ENCODE assay signal across 17 mouse cellular contexts in the genomic region with DNA sequence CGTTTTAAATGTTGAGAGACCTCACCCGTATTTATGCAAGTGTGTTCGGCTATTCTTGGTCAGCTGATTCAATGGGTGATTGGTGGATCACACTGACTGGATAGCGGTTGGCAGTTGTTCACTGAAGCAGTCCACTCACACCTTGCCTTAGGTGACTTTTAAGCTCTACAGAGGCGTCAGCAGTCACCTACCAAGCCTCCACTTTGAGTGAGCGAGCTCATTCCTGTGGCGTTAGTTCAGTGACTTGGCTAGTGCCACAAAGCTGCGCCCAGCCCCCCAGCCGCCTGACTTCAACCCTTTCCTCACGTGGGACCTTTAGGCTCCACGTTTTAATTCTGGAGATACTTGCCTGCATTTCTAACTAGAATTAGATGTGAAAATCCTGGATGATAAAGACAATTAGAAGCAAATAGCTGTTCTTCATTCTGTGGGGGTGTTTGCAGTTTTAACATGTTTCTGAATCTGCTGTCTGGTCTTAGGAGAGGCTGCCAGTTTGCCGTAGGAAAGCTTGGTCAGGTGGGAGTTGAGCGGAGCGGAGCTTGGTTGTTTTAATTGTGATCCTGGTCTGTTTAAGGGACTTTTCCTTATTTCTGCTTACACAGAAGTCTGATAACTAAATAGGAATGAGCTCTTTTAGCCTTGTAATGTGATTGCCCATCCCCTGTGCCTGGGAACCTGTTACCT.
DNase-seq lines count a peak whose midpoint lies in the region; ATAC-seq and TF ChIP-seq lines count a peak whose summit lies in the region.
"Had no signal": no experiment of that assay in that cellular context is flagged by ENCODE, and none has a peak within 500 bp of the region (broad histone marks: within the 10 kb centered on the region; RNA-seq: fewer than 3 reads in every experiment).

No protein-coding gene starts in this region.

- H3K27ac ChIP-seq in forebrain, embryonic 10.5 days, result peak overlapping the region; percentile 70
- no peak overlapping the region for H3K27ac ChIP-seq in forebrain, embryonic 11.5 days (ENCODE audit: low read depth, low read length)
- H3K27ac ChIP-seq in heart, embryonic 14.5 days (replicated peaks in 1 of 2; ENCODE audit: control insufficient read depth in 1 of 2, insufficient read depth in 1 of 2, low read depth in 2 of 2, low read length in 2 of 2), result peak overlapping the region; percentile 56 to 64
- H3K27ac ChIP-seq in forebrain, embryonic 12.5 days, result no peak overlapping the region
- H3K27ac ChIP-seq: hindbrain, embryonic 14.5 days; neural tube, embryonic 12.5 days had no signal

- peaks cover 38% of the 10 kb centered on the region for H3K4me1 ChIP-seq in forebrain, embryonic 10.5 days
- 0 out of 2 replicates have a peak, but pooled peaks cover 2% of the 10 kb centered on the region for H3K4me1 ChIP-seq in forebrain, embryonic 11.5 days (replicated peaks; ENCODE audit: control insufficient read depth, insufficient read depth, low read length)
- H3K4me1 ChIP-seq in lung, adult 2 months (ENCODE audit: control insufficient read depth, insufficient read depth, low read length), result peaks cover 4% of the 10 kb centered on the region; the same call in 1 of the 2 replicates
- peaks cover 17 to 31% of the 10 kb centered on the region in 2 experiments for H3K4me1 ChIP-seq in heart, embryonic 14.5 days (ENCODE audit: control insufficient read depth in 2 of 2, insufficient read depth in 2 of 2, low read length in 2 of 2)
- H3K4me1 ChIP-seq in forebrain, embryonic 12.5 days, result peaks cover 14% of the 10 kb centered on the region; the same call in 1 of the 2 replicates
- H3K4me1 ChIP-seq: neural tube, embryonic 12.5 days had no signal

- TF ChIP-seq CTCF in lung, adult 2 months (IDR thresholded peaks at IDR 0.05; ENCODE audit: insufficient read depth, low read length), result no peak

- 86% methylated on average over 14 of the region's 14 CpGs for WGBS in forebrain, embryonic 10.5 days
- WGBS in forebrain, embryonic 11.5 days, result 82% methylated on average over 14 of the region's 14 CpGs
- WGBS in lung, adult 2 months, result 68% methylated on average over 14 of the region's 14 CpGs
- 44% methylated on average over 14 of the region's 14 CpGs for WGBS in heart, embryonic 14.5 days
- 79% methylated on average over 14 of the region's 14 CpGs for WGBS in forebrain, embryonic 12.5 days

- H3K9ac ChIP-seq in forebrain, embryonic 11.5 days (ENCODE audit: low read length), result no peak overlapping the region
- H3K9ac ChIP-seq in heart, embryonic 14.5 days (ENCODE audit: low read length), result no peak overlapping the region
- H3K9ac ChIP-seq in forebrain, embryonic 12.5 days, result no peak overlapping the region
- H3K9ac ChIP-seq: forebrain, embryonic 13.5 days; hindbrain, embryonic 14.5 days; lung, embryonic 14.5 days; neural tube, embryonic 12.5 days had no signal

- peaks cover 65% of the 10 kb centered on the region for H3K36me3 ChIP-seq in forebrain, embryonic 10.5 days (replicated peaks)
- no peaks in the 10 kb centered on the region; the same call in 1 of the 2 replicates for H3K36me3 ChIP-seq in forebrain, embryonic 11.5 days (ENCODE audit: control insufficient read depth, insufficient read depth, low read length)
- peaks cover 51% of the 10 kb centered on the region for H3K36me3 ChIP-seq in heart, embryonic 14.5 days (ENCODE audit: control insufficient read depth, insufficient read depth, low read length)
- H3K36me3 ChIP-seq in forebrain, embryonic 12.5 days (replicated peaks), result peaks cover 37% of the 10 kb centered on the region

- H3K4me2 ChIP-seq in forebrain, embryonic 11.5 days (ENCODE audit: low read depth, low read length, severe bottlenecking), result no peak overlapping the region
- H3K4me2 ChIP-seq in heart, embryonic 14.5 days (ENCODE audit: low read length), result no peak overlapping the region
- no peak overlapping the region for H3K4me2 ChIP-seq in forebrain, embryonic 12.5 days
- H3K4me2 ChIP-seq: forebrain, embryonic 13.5 days; hindbrain, embryonic 14.5 days; lung, embryonic 14.5 days; neural tube, embryonic 12.5 days had no signal

- H3K27me3 ChIP-seq in forebrain, embryonic 10.5 days (ENCODE audit: poor library complexity, severe bottlenecking), result no peaks in the 10 kb centered on the region
- no peaks in the 10 kb centered on the region for H3K27me3 ChIP-seq in forebrain, embryonic 11.5 days (ENCODE audit: control insufficient read depth, insufficient read depth, low read length)
- H3K27me3 ChIP-seq in heart, embryonic 14.5 days (ENCODE audit: control insufficient read depth, insufficient read depth, low read length), result no peaks in the 10 kb centered on the region
- H3K27me3 ChIP-seq in forebrain, embryonic 12.5 days, result no peaks in the 10 kb centered on the region
- H3K27me3 ChIP-seq: forebrain, embryonic 13.5 days; neural tube, embryonic 12.5 days had no signal

- no peaks in the 10 kb centered on the region for H3K9me3 ChIP-seq in forebrain, embryonic 10.5 days
- no peaks in the 10 kb centered on the region for H3K9me3 ChIP-seq in forebrain, embryonic 11.5 days (ENCODE audit: control insufficient read depth, low read length)
- no peaks in the 10 kb centered on the region for H3K9me3 ChIP-seq in heart, embryonic 14.5 days (ENCODE audit: control insufficient read depth, low read length)
- H3K9me3 ChIP-seq in forebrain, embryonic 12.5 days, result no peaks in the 10 kb centered on the region
- H3K9me3 ChIP-seq: forebrain, embryonic 13.5 days; neural tube, embryonic 12.5 days had no signal

- no peak for TF ChIP-seq POLR2A in lung, adult 2 months (IDR thresholded peaks at IDR 0.05; ENCODE audit: borderline replicate concordance, extremely low read depth, low read depth, low read length)

- H3K4me3 ChIP-seq in forebrain, embryonic 10.5 days, result no peak overlapping the region
- H3K4me3 ChIP-seq in forebrain, embryonic 11.5 days (ENCODE audit: low read depth, low read length), result no peak overlapping the region
- H3K4me3 ChIP-seq in lung, adult 2 months (replicated peaks; ENCODE audit: extremely low read depth, low read depth, low read length), result no peak overlapping the region
- H3K4me3 ChIP-seq in heart, embryonic 14.5 days (ENCODE audit: control insufficient read depth in 1 of 2, insufficient read depth in 1 of 2, low read depth in 1 of 2, low read length in 2 of 2), result no peak overlapping the region
- H3K4me3 ChIP-seq in forebrain, embryonic 12.5 days (replicated peaks), result no peak overlapping the region
- H3K4me3 ChIP-seq: forebrain, embryonic 13.5 days; neural tube, embryonic 12.5 days had no signal

- no peak for DNase-seq in forebrain, embryonic 10.5 days (ENCODE audit: extremely low spot score, low spot score)
- no peak for DNase-seq in forebrain, embryonic 11.5 days (ENCODE audit: low spot score)
- peak; percentile 29 for DNase-seq in lung, adult 2 months
- no peak for DNase-seq in lung, postnatal 14 days
- peak; percentile 50 for DNase-seq in lung, postnatal 36 days
- DNase-seq in ovary, adult 18-20 months (ENCODE audit: low spot score), result no peak
- DNase-seq: cerebellum, adult 11-12 months; gastrocnemius, postnatal 10 days; kidney, adult 18-20 months; lung, embryonic 14.5 days; midbrain, embryonic 14.5 days; thymus, postnatal 14 days had no signal

- no peak for ATAC-seq in forebrain, embryonic 11.5 days (replicated peaks; ENCODE audit: low FRiP score)
- no peak for ATAC-seq in heart, embryonic 14.5 days (ENCODE audit: insufficient number of reproducible peaks, insufficient read depth, low FRiP score, low read depth)
- ATAC-seq in forebrain, embryonic 12.5 days (ENCODE audit: low FRiP score), result no peak
- ATAC-seq: forebrain, embryonic 13.5 days had no signal

Comparison
In these comparisons a context has a peak if more than half of its experiments do, and no peak if none do; other contexts are left out.
1. DNase-seq: peak in lung, adult 2 months (single experiment) and lung, postnatal 36 days (single experiment); none in forebrain, embryonic 10.5 days (single experiment), forebrain, embryonic 11.5 days (single experiment), lung, postnatal 14 days (single experiment) and ovary, adult 18-20 months (single experiment).
2. H3K27ac ChIP-seq: peak in forebrain, embryonic 10.5 days (single experiment) and heart, embryonic 14.5 days (2 of 2); none in forebrain, embryonic 11.5 days (single experiment) and forebrain, embryonic 12.5 days (single experiment).